Mouse (Mus musculus) CH12.LX (cell line): ENCODE results near the gene Actrt2.

Source experiments
- CTCF ChIP-seq, 2 experiments: IDR thresholded peaks in 1 of 2; conservative IDR thresholded peaks in 1 of 2; 2 replicates each; pipeline ENCODE4 v1.5.1; 2011 to 2012; ENCODE audit warnings: low read depth in 2 of 2, low read length in 2 of 2, improper control_type of control experiment in 1 of 2, inconsistent platforms in 1 of 2, mild to moderate bottlenecking in 1 of 2, moderate library complexity in 1 of 2
- HCFC1 ChIP-seq: IDR thresholded peaks from 2 replicates; pipeline ENCODE4 v1.6.1; 2012; ENCODE audit warnings: low read depth, mild to moderate bottlenecking, inconsistent platforms, low read length, improper control_type of control experiment
- MAX ChIP-seq: IDR thresholded peaks from 2 replicates; pipeline ENCODE4 v1.6.1; 2011; ENCODE audit warnings: low read length, improper control_type of control experiment
- POLR2A ChIP-seq: IDR thresholded peaks from 2 replicates; pipeline ENCODE4 v1.6.1; 2011; ENCODE audit warnings: low read depth, mild to moderate bottlenecking, improper control_type of control experiment, low read length
- SMC3 ChIP-seq: IDR thresholded peaks from 2 replicates; pipeline ENCODE4 v1.6.1; 2011; ENCODE audit warnings: low read depth, low read length, improper control_type of control experiment
- ZC3H11A ChIP-seq: IDR thresholded peaks from 2 replicates; pipeline ENCODE4 v1.6.1; 2012; ENCODE audit warnings: low read depth, mild to moderate bottlenecking, inconsistent platforms, low read length, improper control_type of control experiment

GRCm38 (mm10) chr4:154700921-154701412 is 33.3 kb upstream of the Actrt2 start:
- TF ChIP-seq MAX, result no peak
- TF ChIP-seq SMC3, result no peak
- TF ChIP-seq POLR2A, result no peak
- no peak for TF ChIP-seq ZC3H11A
- no peak for TF ChIP-seq CTCF (conservative IDR thresholded peaks at IDR 0.05 in 1 of 2, IDR thresholded peaks at IDR 0.05 in 1 of 2; ENCODE audit: low read depth in 2 of 2, low read length in 2 of 2)
- no peak for TF ChIP-seq HCFC1
